Mouse (Mus musculus): ENCODE measurements at regions not wholly inside any gene's neighbourhood (a gene's known extent, or its start where the extent isn't known, plus 50 kb on each side); places are given as distances from the start of the nearest gene placed in this dataset.

DNA sequence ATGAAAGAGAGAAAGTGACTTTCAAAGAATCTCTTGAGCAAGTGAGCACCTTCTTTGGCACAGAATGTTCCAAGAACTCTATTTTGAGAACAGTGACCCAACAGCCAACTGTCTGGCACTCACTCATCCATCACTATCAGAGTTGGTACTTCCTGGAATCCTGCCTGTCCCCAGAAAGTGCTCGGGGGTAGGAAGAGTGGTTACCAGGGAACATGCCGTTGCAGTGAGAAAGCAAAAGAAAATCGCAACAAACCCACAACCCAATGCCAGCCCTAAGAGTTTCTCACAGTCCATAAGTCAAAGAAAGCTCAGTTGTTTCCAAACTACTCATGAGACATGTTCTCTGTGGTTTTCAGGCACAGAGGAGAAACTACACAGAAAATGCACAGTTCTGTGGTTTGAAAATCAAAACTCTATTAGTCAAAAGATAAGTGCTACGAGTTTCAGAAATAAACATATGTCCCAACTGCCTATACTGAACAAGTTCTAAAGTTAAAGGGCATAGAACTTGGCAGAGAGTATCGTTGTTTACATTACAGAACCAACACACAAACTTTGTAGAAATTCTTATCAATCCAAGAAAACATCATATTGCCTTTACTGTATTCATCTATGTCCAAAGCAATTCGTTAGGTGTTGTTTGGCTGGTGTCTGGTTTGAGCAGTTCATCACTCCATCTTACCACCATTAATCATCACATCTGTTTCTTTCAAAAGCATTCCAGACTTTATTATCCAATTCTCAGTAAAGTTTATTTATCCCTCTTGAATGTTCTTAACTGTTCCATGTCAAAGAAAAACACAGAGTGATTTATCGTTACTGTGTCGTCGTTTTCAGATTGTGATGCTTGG, 85.8 kb upstream of the N6amt1 start:
- 74% methylated on average over 9 of the region's 9 CpGs for WGBS
- Histone ChIP-seq H3K4me1 (ENCODE audit: control insufficient read depth, insufficient read depth, insufficient read length) (no peaks in the 10 kb centered on the region), H3K36me3 (ENCODE audit: control insufficient read depth, insufficient read depth, low read length) (no peaks in the 10 kb centered on the region), H3K27ac (ENCODE audit: insufficient read depth, low read length) (no peak overlapping the region), H3K4me3 (ENCODE audit: extremely low read depth, insufficient read depth, insufficient read length) (no peak overlapping the region), H3K27me3 (ENCODE audit: control insufficient read depth, insufficient read depth, low read length) (no peaks in the 10 kb centered on the region)
- TF ChIP-seq POLR2A (IDR thresholded peaks at IDR 0.05; ENCODE audit: low read depth, low read length) (no peak), CTCF (IDR thresholded peaks at IDR 0.05; ENCODE audit: extremely low read depth, insufficient read depth, insufficient read length, insufficient replicate concordance) (no peak)
- DNase-seq (ENCODE audit: low read depth in 1 of 2, low spot score in 2 of 2), result no peak

DNA sequence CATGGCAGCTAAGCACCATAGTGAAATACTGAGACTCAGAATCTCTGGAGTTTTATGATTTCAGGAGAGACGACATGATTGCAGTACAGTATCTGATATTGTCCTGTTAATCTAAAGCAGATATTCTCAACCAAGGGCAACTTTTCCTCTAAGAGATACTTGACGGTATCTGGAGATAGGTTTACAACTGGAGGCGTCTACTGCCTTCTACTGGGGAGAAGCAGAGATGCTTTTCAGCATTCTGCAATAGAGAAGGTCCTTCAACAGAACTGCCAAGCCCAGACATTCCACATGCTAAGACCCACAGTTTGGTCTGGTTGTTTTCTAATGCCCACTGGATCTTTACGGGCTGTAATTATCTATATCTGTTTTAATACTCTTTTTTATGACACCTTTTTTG, 86.5 kb upstream of the N6amt1 start:
- TF ChIP-seq CTCF (IDR thresholded peaks at IDR 0.05; ENCODE audit: extremely low read depth, insufficient read depth, insufficient read length, insufficient replicate concordance) (no peak), POLR2A (IDR thresholded peaks at IDR 0.05; ENCODE audit: low read depth, low read length) (no peak)

DNA sequence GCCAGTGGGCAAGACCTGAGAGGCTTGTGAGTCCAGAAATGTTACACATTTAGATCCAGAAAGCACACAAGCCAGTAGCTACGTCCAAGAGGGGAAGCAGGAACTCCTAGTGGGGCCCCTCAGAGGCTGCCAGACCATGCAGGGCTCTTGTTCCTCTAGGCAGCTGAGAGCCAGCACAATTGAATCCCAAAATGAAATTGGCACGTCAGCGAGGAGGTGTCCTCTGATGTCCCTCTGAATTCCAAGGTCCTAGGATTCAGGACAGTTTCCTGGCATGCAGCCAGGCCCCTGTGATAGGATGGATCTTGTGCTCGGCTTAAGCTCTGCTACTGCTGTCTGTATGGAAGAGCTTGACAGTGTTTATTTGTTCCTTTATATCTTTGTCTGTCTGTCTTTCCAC, 90.4 kb upstream of the N6amt1 start:
- TF ChIP-seq CTCF (IDR thresholded peaks at IDR 0.05; ENCODE audit: extremely low read depth, insufficient read depth, insufficient read length, insufficient replicate concordance) (no peak), POLR2A (IDR thresholded peaks at IDR 0.05; ENCODE audit: low read depth, low read length) (no peak)
- no peaks in the 10 kb centered on the region for H3K36me3 ChIP-seq (ENCODE audit: control insufficient read depth, insufficient read depth, low read length)
- H3K4me1 ChIP-seq (ENCODE audit: control insufficient read depth, insufficient read depth, insufficient read length), result no peaks in the 10 kb centered on the region
- 42% methylated on average over 4 of the region's 4 CpGs for WGBS
- no peak for DNase-seq (ENCODE audit: low read depth in 1 of 2, low spot score in 2 of 2)
- no peak overlapping the region for H3K27ac ChIP-seq (ENCODE audit: insufficient read depth, low read length)
- H3K27me3 ChIP-seq (ENCODE audit: control insufficient read depth, insufficient read depth, low read length), result no peaks in the 10 kb centered on the region
- H3K4me3 ChIP-seq (ENCODE audit: extremely low read depth, insufficient read depth, insufficient read length), result no peak overlapping the region

More for the DNA sequence above, 86.5 kb upstream of the N6amt1 start:
- Histone ChIP-seq H3K4me3 (ENCODE audit: extremely low read depth, insufficient read depth, insufficient read length) (no peak overlapping the region), H3K4me1 (ENCODE audit: control insufficient read depth, insufficient read depth, insufficient read length) (no peaks in the 10 kb centered on the region), H3K27ac (ENCODE audit: insufficient read depth, low read length) (no peak overlapping the region), H3K36me3 (ENCODE audit: control insufficient read depth, insufficient read depth, low read length) (no peaks in the 10 kb centered on the region), H3K27me3 (ENCODE audit: control insufficient read depth, insufficient read depth, low read length) (no peaks in the 10 kb centered on the region)
- no peak for DNase-seq (ENCODE audit: low read depth in 1 of 2, low spot score in 2 of 2)
- WGBS, result 93% methylated on average over 4 of the region's 4 CpGs

DNA sequence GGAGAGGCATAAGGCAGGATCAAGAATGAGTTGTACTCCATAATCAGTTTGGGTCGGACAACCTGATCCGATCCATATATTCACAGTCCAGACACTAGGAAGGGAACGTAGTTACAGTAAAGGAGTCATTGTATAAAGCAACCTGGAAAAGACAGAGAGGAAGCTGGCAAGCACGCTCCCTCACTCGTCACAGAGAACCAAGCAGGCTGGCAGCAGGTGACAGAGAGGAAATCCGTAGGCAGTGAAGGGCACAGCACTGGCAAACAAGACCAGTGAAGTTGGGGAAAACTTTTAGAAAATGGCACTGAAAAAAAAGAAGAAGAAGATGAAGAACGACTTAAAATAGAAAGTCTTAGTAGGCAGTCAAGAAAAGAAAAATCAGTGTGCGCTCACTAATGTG, 90.9 kb upstream of the N6amt1 start:
- TF ChIP-seq POLR2A (IDR thresholded peaks at IDR 0.05; ENCODE audit: low read depth, low read length) (no peak), CTCF (IDR thresholded peaks at IDR 0.05; ENCODE audit: extremely low read depth, insufficient read depth, insufficient read length, insufficient replicate concordance) (no peak)
- no peak for DNase-seq (ENCODE audit: low read depth in 1 of 2, low spot score in 2 of 2)
- WGBS, result 55% methylated on average over 8 of the region's 8 CpGs
- H3K4me1 ChIP-seq (ENCODE audit: control insufficient read depth, insufficient read depth, insufficient read length), result no peaks in the 10 kb centered on the region
- H3K4me3 ChIP-seq (ENCODE audit: extremely low read depth, insufficient read depth, insufficient read length), result no peak overlapping the region
- no peaks in the 10 kb centered on the region for H3K36me3 ChIP-seq (ENCODE audit: control insufficient read depth, insufficient read depth, low read length)
- no peaks in the 10 kb centered on the region for H3K27me3 ChIP-seq (ENCODE audit: control insufficient read depth, insufficient read depth, low read length)
- H3K27ac ChIP-seq (ENCODE audit: insufficient read depth, low read length), result no peak overlapping the region

DNA sequence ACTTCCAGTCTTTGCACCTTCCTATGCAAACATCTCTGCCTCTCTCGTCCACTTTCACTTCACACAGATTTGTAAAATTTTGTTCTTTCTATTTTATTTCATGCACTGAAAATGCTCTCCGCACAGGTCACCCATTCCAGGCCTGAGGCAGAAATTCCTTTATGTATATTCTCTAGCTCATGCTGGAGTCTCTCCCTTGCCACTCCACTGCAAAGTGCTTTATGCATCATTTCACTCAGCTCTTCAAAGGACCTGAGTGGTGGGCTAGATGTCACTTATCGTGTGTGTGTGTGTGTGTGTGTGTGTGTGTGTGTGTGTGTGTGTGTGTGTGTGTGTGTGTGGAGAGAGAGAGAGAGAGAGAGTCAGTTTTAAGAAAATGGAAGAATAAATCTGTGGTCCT, 91.5 kb upstream of the N6amt1 start:
- Histone ChIP-seq H3K4me1 (ENCODE audit: control insufficient read depth, insufficient read depth, insufficient read length) (no peaks in the 10 kb centered on the region), H3K36me3 (ENCODE audit: control insufficient read depth, insufficient read depth, low read length) (no peaks in the 10 kb centered on the region), H3K27me3 (ENCODE audit: control insufficient read depth, insufficient read depth, low read length) (no peaks in the 10 kb centered on the region), H3K27ac (ENCODE audit: insufficient read depth, low read length) (no peak overlapping the region; the same call in 1 of the 2 replicates), H3K4me3 (ENCODE audit: extremely low read depth, insufficient read depth, insufficient read length) (no peak overlapping the region)
- no peak for DNase-seq (ENCODE audit: low read depth in 1 of 2, low spot score in 2 of 2)
- WGBS, result 76% methylated on average over 3 of the region's 3 CpGs
- no peak for TF ChIP-seq POLR2A (IDR thresholded peaks at IDR 0.05; ENCODE audit: low read depth, low read length)
- TF ChIP-seq CTCF (IDR thresholded peaks at IDR 0.05; ENCODE audit: extremely low read depth, insufficient read depth, insufficient read length, insufficient replicate concordance), result no peak

DNA sequence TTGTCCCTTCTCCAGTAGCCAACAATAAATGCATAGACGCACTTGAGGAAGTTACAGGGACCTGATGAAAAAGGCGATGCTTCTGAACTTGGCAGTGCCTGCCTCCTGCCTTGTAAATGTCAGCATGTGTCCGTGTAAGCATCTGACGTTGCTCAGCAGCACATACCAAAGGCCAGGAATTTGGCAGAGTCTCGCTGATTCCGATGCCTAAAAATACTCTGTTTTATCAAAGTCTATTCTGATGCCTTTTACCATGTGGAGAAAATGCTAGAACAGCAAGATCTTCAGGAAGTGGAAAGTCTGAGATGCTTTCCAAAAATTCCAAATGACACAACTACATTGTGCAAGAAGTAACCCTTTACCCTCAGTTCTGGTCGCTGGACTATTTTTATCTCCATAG, 92.5 kb upstream of the N6amt1 start:
- no peak overlapping the region for H3K27ac ChIP-seq (ENCODE audit: insufficient read depth, low read length)
- no peaks in the 10 kb centered on the region for H3K4me1 ChIP-seq (ENCODE audit: control insufficient read depth, insufficient read depth, insufficient read length)
- 84% methylated on average over 7 of the region's 7 CpGs for WGBS
- no peak for DNase-seq (ENCODE audit: low read depth in 1 of 2, low spot score in 2 of 2)
- H3K4me3 ChIP-seq (ENCODE audit: extremely low read depth, insufficient read depth, insufficient read length), result no peak overlapping the region
- TF ChIP-seq CTCF (IDR thresholded peaks at IDR 0.05; ENCODE audit: extremely low read depth, insufficient read depth, insufficient read length, insufficient replicate concordance) (no peak), POLR2A (IDR thresholded peaks at IDR 0.05; ENCODE audit: low read depth, low read length) (no peak)
- H3K36me3 ChIP-seq (ENCODE audit: control insufficient read depth, insufficient read depth, low read length), result no peaks in the 10 kb centered on the region
- no peaks in the 10 kb centered on the region for H3K27me3 ChIP-seq (ENCODE audit: control insufficient read depth, insufficient read depth, low read length)

DNA sequence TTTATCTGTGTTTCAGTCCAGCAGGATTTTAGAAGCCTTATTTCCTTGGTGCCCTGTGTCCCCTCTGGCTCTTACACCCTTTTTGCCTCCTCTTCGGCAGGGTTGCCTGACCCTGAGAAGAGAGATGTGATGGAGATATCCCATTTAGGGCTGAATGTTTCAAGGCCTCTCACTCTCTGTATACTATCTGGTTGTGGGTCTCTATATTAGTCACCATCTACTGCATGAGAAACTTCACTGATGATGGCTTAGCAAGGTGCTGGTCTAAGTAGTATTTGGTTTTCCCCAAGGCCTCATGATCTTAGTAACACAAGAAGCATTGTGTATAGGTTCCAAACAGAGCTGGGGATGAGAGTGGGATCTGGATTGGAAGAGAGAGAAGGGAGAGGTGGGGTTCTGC, 99.2 kb upstream of the N6amt1 start:
- DNase-seq (ENCODE audit: low read depth in 1 of 2, low spot score in 2 of 2), result no peak
- Histone ChIP-seq H3K36me3 (ENCODE audit: control insufficient read depth, insufficient read depth, low read length) (no peaks in the 10 kb centered on the region), H3K27ac (ENCODE audit: insufficient read depth, low read length) (no peak overlapping the region), H3K4me1 (ENCODE audit: control insufficient read depth, insufficient read depth, insufficient read length) (no peaks in the 10 kb centered on the region), H3K4me3 (ENCODE audit: extremely low read depth, insufficient read depth, insufficient read length) (no peak overlapping the region), H3K27me3 (ENCODE audit: control insufficient read depth, insufficient read depth, low read length) (no peaks in the 10 kb centered on the region)
- TF ChIP-seq CTCF (IDR thresholded peaks at IDR 0.05; ENCODE audit: extremely low read depth, insufficient read depth, insufficient read length, insufficient replicate concordance) (no peak), POLR2A (IDR thresholded peaks at IDR 0.05; ENCODE audit: low read depth, low read length) (no peak)
- WGBS, result 89% methylated on average over 1 of the region's 1 CpGs

Measured in spleen, adult 2 months (tissue).